Mouse (Mus musculus) kidney, adult 2 months (tissue): ENCODE measurements around the gene Tbcd.

Source experiments
- CTCF ChIP-seq: fragments of 200-500 bp; conservative IDR thresholded peaks from 2 replicates; pipeline ENCODE4 v1.5.1; 2011; ENCODE audit warnings: low read depth, mild to moderate bottlenecking, control low read depth, low read length, moderate library complexity, mixed read lengths; ENCODE audit not compliant: insufficient read depth, insufficient read length
- POLR2A ChIP-seq: fragments of 200-500 bp; IDR thresholded peaks from one replicate; pipeline ENCODE4 v1.6.1; 2011; ENCODE audit warnings: low read depth, low read length, control low read depth

DNA sequence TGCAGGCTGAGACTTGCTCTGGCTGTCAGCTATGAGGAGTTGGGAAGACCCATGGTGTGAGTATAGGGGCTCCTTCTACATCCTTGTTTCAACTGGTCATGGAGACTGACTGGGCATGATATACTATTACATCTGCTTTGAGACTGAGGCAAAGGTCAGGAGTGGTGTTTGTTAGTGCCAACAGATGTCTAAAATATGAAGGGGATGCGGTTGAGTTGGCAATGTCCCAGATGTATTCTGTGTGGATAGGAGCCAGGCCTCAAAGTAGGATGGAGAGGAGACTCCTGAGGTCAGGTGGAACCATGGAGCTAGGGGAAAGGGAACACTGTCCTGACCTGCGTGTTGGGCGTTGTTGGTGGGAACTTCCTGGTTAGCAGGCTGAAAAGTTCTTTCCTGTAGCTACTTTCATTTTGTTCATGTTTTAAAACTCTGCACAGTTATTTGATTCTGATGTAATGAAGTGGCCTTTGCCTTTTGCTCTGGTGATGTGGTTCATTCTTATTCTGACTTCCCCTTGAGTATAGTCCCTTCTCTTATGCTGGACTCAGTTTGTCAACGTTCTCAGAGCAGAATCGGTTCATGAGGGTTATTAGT is 99.6 kb downstream of the Tbcd start:
- TF ChIP-seq CTCF (no peak), POLR2A (no peak)
